Comparison of ENCODE assay signal across 8 mouse cellular contexts in genomic region chr11:19979338-19979737, GRCm38 (mm10). TPM values are rescaled to one million over a fixed set of nuclear protein-coding genes. Genes with fewer than 3 reads are reported as not detected.
A peak's percentile ranks its signal among the peaks of the same experiment; 100 is the strongest.
DNase-seq lines count a peak whose midpoint lies in the region; ATAC-seq and TF ChIP-seq lines count a peak whose summit lies in the region.

No protein-coding gene starts in this region.

- no peaks in the 10 kb centered on the region for H3K9me3 ChIP-seq in lung, embryonic 14.5 days (ENCODE audit: low read depth, low read length)
- H3K9me3 ChIP-seq in heart, embryonic 16.5 days (replicated peaks; ENCODE audit: control insufficient read depth, low read length): no peaks in the 10 kb centered on the region

- H3K4me1 ChIP-seq in lung, embryonic 14.5 days (ENCODE audit: insufficient read depth): peaks cover 18% of the 10 kb centered on the region; the same call in 1 of the 2 replicates
- H3K4me1 ChIP-seq in heart, embryonic 16.5 days (ENCODE audit: control insufficient read depth, insufficient read depth, low read length): peaks cover 33% of the 10 kb centered on the region

- ATAC-seq in lung, embryonic 14.5 days (ENCODE audit: insufficient read depth): peak; percentile 38; the same call in 1 of the 2 replicates
- 0 out of 2 replicates have a peak, but pooled peaks have one; percentile 35 for ATAC-seq in heart, embryonic 16.5 days (replicated peaks; ENCODE audit: extremely low read depth, insufficient read depth, low FRiP score)

- 37% methylated on average over 14 of the region's 14 CpGs for WGBS in lung, embryonic 14.5 days
- WGBS in heart, embryonic 16.5 days: 50% methylated on average over 14 of the region's 14 CpGs

- no peaks in the 10 kb centered on the region for H3K27me3 ChIP-seq in lung, embryonic 14.5 days (ENCODE audit: insufficient read depth, low read length)
- H3K27me3 ChIP-seq in heart, embryonic 16.5 days (ENCODE audit: control insufficient read depth, insufficient read depth, low read length): no peaks in the 10 kb centered on the region

- no peak overlapping the region for H3K4me3 ChIP-seq in lung, embryonic 14.5 days (ENCODE audit: low read depth, low read length)
- peak overlapping the region; percentile 5 for H3K4me3 ChIP-seq in heart, embryonic 16.5 days (ENCODE audit: low read length)

- DNase-seq in adrenal gland, adult (ENCODE audit: inconsistent age in 2 of 2, low spot score in 1 of 2): peak; percentile 74 to 86
- no peak for DNase-seq in adrenal gland, postnatal 4 days (ENCODE audit: low spot score in 2 of 2)
- DNase-seq in lung, embryonic 14.5 days: peak; percentile 70
- DNase-seq in lung, postnatal 25 days (ENCODE audit: low spot score): no peak
- DNase-seq in lung, postnatal 10 days: peak; percentile 48
- peak; percentile 49 for DNase-seq in thymus, postnatal 4 days
- DNase-seq in testis, postnatal 14 days (ENCODE audit: low spot score): no peak

- H3K27ac ChIP-seq in lung, embryonic 14.5 days (ENCODE audit: low read depth): peak overlapping the region; percentile 13; the same call in 1 of the 2 replicates
- H3K27ac ChIP-seq in heart, embryonic 16.5 days (ENCODE audit: low read length): peak overlapping the region; percentile 30

- TF ChIP-seq CTCF in lung, embryonic 14.5 days (IDR thresholded peaks at IDR 0.05; ENCODE audit: low read depth): no peak

- H3K4me2 ChIP-seq in lung, embryonic 14.5 days: peak overlapping the region; percentile 35
- H3K4me2 ChIP-seq in heart, embryonic 16.5 days (ENCODE audit: low read depth, low read length): peak overlapping the region; percentile 49

- H3K36me3 ChIP-seq in lung, embryonic 14.5 days (ENCODE audit: insufficient read depth): no peaks in the 10 kb centered on the region
- no peaks in the 10 kb centered on the region for H3K36me3 ChIP-seq in heart, embryonic 16.5 days (ENCODE audit: control insufficient read depth, insufficient read depth)

- no peak overlapping the region for H3K9ac ChIP-seq in lung, embryonic 14.5 days
- no peak overlapping the region; the same call in 1 of the 2 replicates for H3K9ac ChIP-seq in heart, embryonic 16.5 days (ENCODE audit: low read length)

RNA-seq across cellular contexts. Expression of gene Spred2, which starts 55.2 kb away (rescaled TPM):
- 10 to 100 TPM; 49.2 to 50.9 TPM for total RNA-seq in adrenal gland, postnatal 4 days (2021)
- polyA plus RNA-seq in lung, embryonic 14.5 days (2014; fragmentation: Nextera tagmentation; extraction: Ambion mirVana): 7.0 and 7.2 TPM in 2 replicates
- polyA plus RNA-seq in heart, embryonic 16.5 days (2015; fragmentation: Nextera tagmentation; extraction: Ambion mirVana): 4.1 and 4.5 TPM in 2 replicates

Comparison
In these comparisons a context has a peak if more than half of its experiments do, and no peak if none do; other contexts are left out.
1. DNase-seq: peak in adrenal gland, adult (2 of 2), lung, embryonic 14.5 days (single experiment), lung, postnatal 10 days (single experiment) and thymus, postnatal 4 days (single experiment); none in adrenal gland, postnatal 4 days (0 of 2), lung, postnatal 25 days (single experiment) and testis, postnatal 14 days (single experiment).